Mouse (Mus musculus): ENCODE results near the gene Zswim5. TPM values are rescaled to one million over a fixed set of nuclear protein-coding genes. Genes with fewer than 3 reads are reported as not detected.
A peak's percentile ranks its signal among the peaks of the same experiment; 100 is the strongest.

Gene Zswim5
- polyA plus RNA-seq, 1 experiment from 2014 or later: 10.1 TPM

- Histone ChIP-seq H3K27me3 (ENCODE audit: control insufficient read depth, insufficient read depth, low read length) (no peaks in the 10 kb centered on the region), H3K36me3 (ENCODE audit: control insufficient read depth, insufficient read depth, low read length) (no peaks in the 10 kb centered on the region), H3K9ac (ENCODE audit: low read length) (no peak overlapping the region), H3K4me2 (no peak overlapping the region), H3K27ac (ENCODE audit: low read depth, low read length) (no peak overlapping the region), H3K4me3 (ENCODE audit: low read depth, low read length) (no peak overlapping the region), H3K4me1 (ENCODE audit: control insufficient read depth, insufficient read depth, low read length) (no peaks in the 10 kb centered on the region), H3K9me3 (ENCODE audit: control insufficient read depth, low read length) (no peaks in the 10 kb centered on the region)
- no peak for ATAC-seq (ENCODE audit: low FRiP score)
- DNase-seq (ENCODE audit: low spot score, missing footprints): no peak
These were observed 5.5 kb downstream of the Zswim5 start for GRCm38 (mm10) chr4:116882679-116883078.

- Histone ChIP-seq H3K4me3 (ENCODE audit: low read depth, low read length) (no peak overlapping the region), H3K27ac (ENCODE audit: low read depth, low read length) (no peak overlapping the region), H3K9ac (ENCODE audit: low read length) (no peak overlapping the region), H3K27me3 (ENCODE audit: control insufficient read depth, insufficient read depth, low read length) (no peaks in the 10 kb centered on the region), H3K9me3 (ENCODE audit: control insufficient read depth, low read length) (no peaks in the 10 kb centered on the region), H3K4me2 (no peak overlapping the region), H3K4me1 (ENCODE audit: control insufficient read depth, insufficient read depth, low read length) (no peaks in the 10 kb centered on the region), H3K36me3 (ENCODE audit: control insufficient read depth, insufficient read depth, low read length) (no peaks in the 10 kb centered on the region)
- ATAC-seq (ENCODE audit: low FRiP score) (no peak), DNase-seq (ENCODE audit: low spot score, missing footprints) (no peak)
- 81% methylated on average over 4 of the region's 4 CpGs for WGBS
These were observed 17.3 kb downstream of the Zswim5 start for GRCm38 (mm10) chr4:116894200-116895080.

GRCm38 (mm10) chr4:116910489-116911181, 33.5 kb downstream of the Zswim5 start:
- ATAC-seq (ENCODE audit: low FRiP score): no peak
- Histone ChIP-seq H3K36me3 (ENCODE audit: control insufficient read depth, insufficient read depth, low read length) (no peaks in the 10 kb centered on the region), H3K4me2 (no peak overlapping the region), H3K4me3 (ENCODE audit: low read depth, low read length) (no peak overlapping the region), H3K9ac (ENCODE audit: low read length) (no peak overlapping the region), H3K27ac (ENCODE audit: low read depth, low read length) (no peak overlapping the region), H3K27me3 (ENCODE audit: control insufficient read depth, insufficient read depth, low read length) (no peaks in the 10 kb centered on the region), H3K9me3 (ENCODE audit: control insufficient read depth, low read length) (no peaks in the 10 kb centered on the region), H3K4me1 (ENCODE audit: control insufficient read depth, insufficient read depth, low read length) (peaks cover 6% of the 10 kb centered on the region)
- 54% methylated on average over 4 of the region's 4 CpGs for WGBS
- DNase-seq (ENCODE audit: low spot score, missing footprints): no peak

GRCm38 (mm10) chr4:116911202-116911601, 34.0 kb downstream of the Zswim5 start:
- H3K9me3 ChIP-seq (ENCODE audit: control insufficient read depth, low read length): no peaks in the 10 kb centered on the region
- no peaks in the 10 kb centered on the region for H3K36me3 ChIP-seq (ENCODE audit: control insufficient read depth, insufficient read depth, low read length)
- H3K4me1 ChIP-seq (ENCODE audit: control insufficient read depth, insufficient read depth, low read length): peaks cover 6% of the 10 kb centered on the region
- H3K4me3 ChIP-seq (ENCODE audit: low read depth, low read length): no peak overlapping the region
- no peak overlapping the region for H3K9ac ChIP-seq (ENCODE audit: low read length)
- no peak for DNase-seq (ENCODE audit: low spot score, missing footprints)
- H3K27me3 ChIP-seq (ENCODE audit: control insufficient read depth, insufficient read depth, low read length): no peaks in the 10 kb centered on the region
- ATAC-seq (ENCODE audit: low FRiP score): no peak
- H3K4me2 ChIP-seq: no peak overlapping the region
- 61% methylated on average over 5 of the region's 5 CpGs for WGBS
- no peak overlapping the region for H3K27ac ChIP-seq (ENCODE audit: low read depth, low read length)

- no peak overlapping the region for H3K27ac ChIP-seq (ENCODE audit: low read depth, low read length)
- peaks cover 6% of the 10 kb centered on the region for H3K4me1 ChIP-seq (ENCODE audit: control insufficient read depth, insufficient read depth, low read length)
- no peaks in the 10 kb centered on the region for H3K9me3 ChIP-seq (ENCODE audit: control insufficient read depth, low read length)
- no peak overlapping the region for H3K9ac ChIP-seq (ENCODE audit: low read length)
- no peak for DNase-seq (ENCODE audit: low spot score, missing footprints)
- H3K27me3 ChIP-seq (ENCODE audit: control insufficient read depth, insufficient read depth, low read length): no peaks in the 10 kb centered on the region
- ATAC-seq (ENCODE audit: low FRiP score): no peak
- H3K4me3 ChIP-seq (ENCODE audit: low read depth, low read length): no peak overlapping the region
- no peak overlapping the region for H3K4me2 ChIP-seq
- 93% methylated on average over 2 of the region's 2 CpGs for WGBS
- H3K36me3 ChIP-seq (ENCODE audit: control insufficient read depth, insufficient read depth, low read length): no peaks in the 10 kb centered on the region
These were observed 36.1 kb downstream of the Zswim5 start for GRCm38 (mm10) chr4:116913318-116913717.

- H3K9ac ChIP-seq (ENCODE audit: low read length): no peak overlapping the region
- 77% methylated on average over 4 of the region's 4 CpGs for WGBS
These were observed 51.0 kb downstream of the Zswim5 start for GRCm38 (mm10) chr4:116928006-116928651.

GRCm38 (mm10) chr4:116939585-116939984, 62.4 kb downstream of the Zswim5 start:
- no peak overlapping the region for H3K4me3 ChIP-seq (ENCODE audit: low read depth, low read length)
- H3K9ac ChIP-seq (ENCODE audit: low read length): no peak overlapping the region
- H3K4me1 ChIP-seq (ENCODE audit: control insufficient read depth, insufficient read depth, low read length): peaks cover 5% of the 10 kb centered on the region; the same call in 1 of the 2 replicates
- WGBS: 30% methylated on average over 4 of the region's 4 CpGs
- ATAC-seq (ENCODE audit: low FRiP score) (no peak), DNase-seq (ENCODE audit: low spot score, missing footprints) (no peak)
- H3K27me3 ChIP-seq (ENCODE audit: control insufficient read depth, insufficient read depth, low read length): no peaks in the 10 kb centered on the region
- H3K9me3 ChIP-seq (ENCODE audit: control insufficient read depth, low read length): no peaks in the 10 kb centered on the region
- no peaks in the 10 kb centered on the region; the same call in 1 of the 2 replicates for H3K36me3 ChIP-seq (ENCODE audit: control insufficient read depth, insufficient read depth, low read length)
- no peak overlapping the region for H3K4me2 ChIP-seq
- no peak overlapping the region for H3K27ac ChIP-seq (ENCODE audit: low read depth, low read length)

More at GRCm38 (mm10) chr4:116928006-116928651, 51.0 kb downstream of the Zswim5 start:
- Histone ChIP-seq H3K27ac (ENCODE audit: low read depth, low read length) (no peak overlapping the region), H3K4me1 (ENCODE audit: control insufficient read depth, insufficient read depth, low read length) (no peaks in the 10 kb centered on the region), H3K9me3 (ENCODE audit: control insufficient read depth, low read length) (no peaks in the 10 kb centered on the region), H3K36me3 (ENCODE audit: control insufficient read depth, insufficient read depth, low read length) (no peaks in the 10 kb centered on the region), H3K4me2 (no peak overlapping the region), H3K4me3 (ENCODE audit: low read depth, low read length) (no peak overlapping the region), H3K27me3 (ENCODE audit: control insufficient read depth, insufficient read depth, low read length) (no peaks in the 10 kb centered on the region)
- no peak for DNase-seq (ENCODE audit: low spot score, missing footprints)
- no peak for ATAC-seq (ENCODE audit: low FRiP score)

- Histone ChIP-seq H3K27ac (ENCODE audit: low read depth, low read length) (no peak overlapping the region; the same call in 1 of the 2 replicates), H3K9ac (ENCODE audit: low read length) (no peak overlapping the region), H3K36me3 (ENCODE audit: control insufficient read depth, insufficient read depth, low read length) (no peaks in the 10 kb centered on the region; the same call in 1 of the 2 replicates), H3K9me3 (ENCODE audit: control insufficient read depth, low read length) (no peaks in the 10 kb centered on the region), H3K27me3 (ENCODE audit: control insufficient read depth, insufficient read depth, low read length) (no peaks in the 10 kb centered on the region), H3K4me1 (ENCODE audit: control insufficient read depth, insufficient read depth, low read length) (peaks cover 5% of the 10 kb centered on the region; the same call in 1 of the 2 replicates), H3K4me3 (ENCODE audit: low read depth, low read length) (no peak overlapping the region), H3K4me2 (no peak overlapping the region)
- peak; percentile 66 for ATAC-seq (ENCODE audit: low FRiP score)
- DNase-seq (ENCODE audit: low spot score, missing footprints): peak; percentile 75
- 52% methylated on average over 2 of the region's 2 CpGs for WGBS
These were observed 65.5 kb downstream of the Zswim5 start for GRCm38 (mm10) chr4:116942695-116943094.

Data from midbrain, embryonic 11.5 days (tissue).